Mouse (Mus musculus) ES-E14 (cell line): Measurements from ENCODE around the gene Taf4. TPM values are rescaled to one million over a fixed set of nuclear protein-coding genes. Genes with fewer than 3 reads are reported as not detected.
A peak's percentile ranks its signal among the peaks of the same experiment; 100 is the strongest.

Source experiments
- DNase-seq: peaks from one replicate; pipeline ENCODE4 v3.0.0-alpha.2; 2013; ENCODE audit warnings: low read depth, low spot score
- H3K27ac ChIP-seq: 2 replicates; pipeline ENCODE4 v1.5.1; 2012; ENCODE audit warnings: low read depth, mild to moderate bottlenecking, low read length, moderate library complexity, mixed read lengths; ENCODE audit not compliant: poor library complexity, insufficient read depth, severe bottlenecking
- H3K36me3 ChIP-seq: 2 replicates; pipeline ENCODE4 v1.6.1; 2012; ENCODE audit warnings: mild to moderate bottlenecking, low read length, moderate library complexity, mixed read lengths; ENCODE audit not compliant: control insufficient read depth, poor library complexity, insufficient read depth, severe bottlenecking
- H3K4me1 ChIP-seq, 2 experiments: fragments of 150-350 bp in 1 of 2; sonication (generic) in 1 of 2; 2 replicates each; pipeline ENCODE4 v1.6.1; 2012; ENCODE audit warnings: low read length in 2 of 2, mild to moderate bottlenecking in 1 of 2, mixed read lengths in 1 of 2; ENCODE audit not compliant: control insufficient read depth in 2 of 2, insufficient read depth in 2 of 2, poor library complexity in 1 of 2
- H3K4me3 ChIP-seq, 2 experiments: fragments of 150-350 bp in 1 of 2; sonication (generic) in 1 of 2; 2 replicates each; pipeline ENCODE4 v1.5.1; 2012; ENCODE audit warnings: low read length in 2 of 2, low read depth in 1 of 2, mild to moderate bottlenecking in 1 of 2, mixed read lengths in 1 of 2; ENCODE audit not compliant: insufficient read depth in 1 of 2, poor library complexity in 1 of 2, severe bottlenecking in 1 of 2
- H3K9ac ChIP-seq: 2 replicates; pipeline ENCODE4 v1.6.1; 2012; ENCODE audit warnings: low read depth, mild to moderate bottlenecking, low read length, mixed read lengths; ENCODE audit not compliant: poor library complexity, insufficient read depth, severe bottlenecking
- H3K9me3 ChIP-seq: fragments of 150-350 bp; sonication (generic); 2 replicates; pipeline ENCODE4 v1.6.1; 2012; ENCODE audit warnings: low read depth, mild to moderate bottlenecking, low read length; ENCODE audit not compliant: control insufficient read depth, insufficient read depth
- CHD2 ChIP-seq: IDR thresholded peaks from 2 replicates; pipeline ENCODE4 v1.6.1; 2014; ENCODE audit warnings: mild to moderate bottlenecking, low read depth, low read length, inconsistent platforms
- HCFC1 ChIP-seq: IDR thresholded peaks from 2 replicates; pipeline ENCODE4 v1.6.1; 2012; ENCODE audit warnings: low read length, inconsistent platforms, borderline replicate concordance; ENCODE audit not compliant: insufficient read depth
- MAFK ChIP-seq: IDR thresholded peaks from 2 replicates; pipeline ENCODE4 v1.6.1; 2014; ENCODE audit warnings: mild to moderate bottlenecking, low read depth, low read length, inconsistent platforms; ENCODE audit not compliant: insufficient read depth
- ZC3H11A ChIP-seq: IDR thresholded peaks from 2 replicates; pipeline ENCODE4 v1.6.1; 2012; ENCODE audit warnings: low read depth, mild to moderate bottlenecking, inconsistent platforms, low read length, borderline replicate concordance
- ZNF384 ChIP-seq: IDR thresholded peaks from 2 replicates; pipeline ENCODE4 v1.6.1; 2012; ENCODE audit warnings: low read depth, low read length, inconsistent platforms
- in situ Hi-C, 2 experiments: fragments of 600-800 bp; cut with MboI; formaldehyde crosslinking; loops; one replicate each; pipeline ENCODE4 v1.15.1; 2025; ENCODE audit warnings: low sequenced_read_pairs in 2 of 2, inconsistent platforms in 1 of 2; ENCODE audit not compliant: unreplicated experiment in 2 of 2
- total RNA-seq: library from RNA; depleted of rRNA; stranded (reverse); fragments of 300-350 nt; gene quantifications from 2 replicates; pipeline ENCODE4 v1.2.3, GENCODE M21; 2012

Gene Taf4
- total RNA-seq, 1 experiment = 19.0 TPM

DNA sequence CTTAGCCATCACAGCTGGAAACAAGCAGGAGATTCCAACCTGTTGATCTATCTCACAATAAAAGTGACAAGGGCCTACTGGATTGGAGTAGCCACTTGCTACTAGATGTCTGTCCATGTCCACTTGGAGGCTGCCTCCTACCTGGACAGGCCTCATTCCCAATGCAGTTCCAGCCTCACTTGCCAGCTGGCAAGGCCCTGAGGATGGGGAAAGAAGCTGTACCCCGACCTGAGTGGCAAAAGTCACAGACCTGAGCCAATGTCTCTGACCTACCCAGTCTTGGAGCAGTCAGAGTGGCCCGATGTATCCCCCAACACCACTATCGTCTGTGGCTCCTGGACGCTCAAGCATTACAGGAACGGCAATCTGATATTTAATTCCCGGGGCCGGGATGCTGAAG, 37.2 kb upstream of the Taf4 start:
- H3K4me1 ChIP-seq = peaks cover 0 to 9% of the 10 kb centered on the region in 2 experiments; a peak in 1 of 4 replicates
- in situ Hi-C loops = no loop called here
- no peak for DNase-seq
- H3K9ac ChIP-seq = no peak overlapping the region
- no peak overlapping the region for H3K27ac ChIP-seq
- no peaks in the 10 kb centered on the region for H3K9me3 ChIP-seq
- TF ChIP-seq CHD2 (no peak), ZNF384 (no peak), HCFC1 (no peak), ZC3H11A (no peak), MAFK (no peak)
- H3K4me3 ChIP-seq = no peak overlapping the region
- H3K36me3 ChIP-seq = no peaks in the 10 kb centered on the region

DNA sequence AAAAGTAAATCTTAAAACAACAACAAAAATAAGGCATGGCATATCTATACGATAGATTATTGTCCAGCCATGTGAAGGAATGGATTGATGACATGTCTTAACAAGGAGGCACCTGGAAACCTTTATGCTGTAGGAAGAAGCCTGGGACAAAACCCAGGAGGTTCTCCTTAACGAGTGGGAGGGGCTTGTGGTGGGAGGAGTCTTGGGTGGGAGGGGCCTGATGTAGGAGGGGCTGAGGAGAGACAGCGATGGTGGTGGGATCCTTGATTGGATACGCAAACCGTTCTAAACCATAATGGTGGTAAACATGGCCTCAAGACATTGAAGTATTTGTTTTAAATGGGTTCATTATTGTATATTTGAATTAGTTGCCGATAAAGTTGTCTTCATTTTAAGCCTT, 34.9 kb upstream of the Taf4 start:
- H3K27ac ChIP-seq = no peak overlapping the region

DNA sequence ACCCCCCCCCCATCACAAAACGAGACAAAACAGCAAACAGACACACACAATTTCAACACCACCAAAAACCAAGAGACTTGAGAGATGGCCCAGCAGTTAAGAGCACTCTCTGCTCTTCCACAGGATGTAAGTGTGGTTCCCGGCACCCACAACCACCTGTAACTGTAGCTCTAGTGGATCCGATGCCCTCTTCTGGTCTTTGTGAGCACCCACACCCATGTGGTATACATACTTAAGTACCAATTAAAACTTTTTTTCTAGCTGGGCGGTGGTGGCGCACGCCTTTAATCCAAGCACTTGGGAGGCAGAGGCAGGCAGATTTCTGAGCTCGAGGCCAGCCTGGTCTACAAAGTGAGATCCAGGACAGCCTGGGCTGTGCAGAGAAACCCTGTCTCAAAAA, 34.2 kb upstream of the Taf4 start:
- no peak overlapping the region for H3K27ac ChIP-seq
- DNase-seq = no peak
- in situ Hi-C loops = no loop called here
- no peaks in the 10 kb centered on the region for H3K9me3 ChIP-seq
- H3K9ac ChIP-seq = no peak overlapping the region
- TF ChIP-seq ZNF384 (peak; percentile 16; the same call in 1 of the 2 replicates), MAFK (no peak)
- H3K4me1 ChIP-seq = peaks cover 0 to 10% of the 10 kb centered on the region in 2 experiments; a peak in 1 of 4 replicates
- H3K4me3 ChIP-seq = no peak overlapping the region
- H3K36me3 ChIP-seq = no peaks in the 10 kb centered on the region

More for the DNA sequence above, 34.9 kb upstream of the Taf4 start:
- H3K4me1 ChIP-seq = peaks cover 0 to 6% of the 10 kb centered on the region in 2 experiments; a peak in 1 of 4 replicates
- in situ Hi-C loops = no loop called here
- no peaks in the 10 kb centered on the region for H3K9me3 ChIP-seq
- TF ChIP-seq ZC3H11A = no peak
- no peaks in the 10 kb centered on the region for H3K36me3 ChIP-seq
- DNase-seq = no peak
- H3K9ac ChIP-seq = no peak overlapping the region
- H3K4me3 ChIP-seq = no peak overlapping the region

DNA sequence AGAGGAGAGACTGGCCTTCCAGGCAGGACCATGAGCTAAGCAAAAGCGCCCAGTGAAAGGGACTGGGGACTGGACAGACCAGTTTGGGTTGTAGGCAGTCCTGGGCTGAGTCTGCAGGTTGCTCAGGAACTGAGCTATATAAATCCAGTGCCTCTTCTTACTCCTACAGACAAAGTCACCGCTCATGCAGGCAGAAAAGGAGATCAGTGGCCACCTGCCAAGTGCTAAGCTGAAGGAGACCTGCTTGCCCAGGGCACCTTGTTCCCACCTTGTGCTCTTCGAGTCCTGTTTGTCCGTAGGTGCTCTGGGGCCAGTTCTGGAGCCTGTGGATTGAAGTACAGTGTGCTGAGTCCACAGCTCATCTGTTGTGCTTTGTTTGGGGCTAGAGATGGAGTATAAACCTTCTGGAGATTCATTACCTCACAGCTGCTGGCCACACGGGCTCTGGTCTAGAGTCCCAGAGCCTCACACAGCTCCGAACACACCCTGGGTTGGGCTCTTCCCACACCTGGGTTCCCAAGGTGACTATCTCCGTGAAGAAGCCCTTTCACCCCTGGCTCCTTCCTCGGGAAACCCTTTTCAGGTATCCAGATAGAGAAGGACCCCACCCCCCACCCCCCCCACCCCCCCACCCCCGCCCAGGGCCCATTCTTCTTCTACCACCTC, 30.0 kb upstream of the Taf4 start:
- H3K9me3 ChIP-seq = no peaks in the 10 kb centered on the region

DNA sequence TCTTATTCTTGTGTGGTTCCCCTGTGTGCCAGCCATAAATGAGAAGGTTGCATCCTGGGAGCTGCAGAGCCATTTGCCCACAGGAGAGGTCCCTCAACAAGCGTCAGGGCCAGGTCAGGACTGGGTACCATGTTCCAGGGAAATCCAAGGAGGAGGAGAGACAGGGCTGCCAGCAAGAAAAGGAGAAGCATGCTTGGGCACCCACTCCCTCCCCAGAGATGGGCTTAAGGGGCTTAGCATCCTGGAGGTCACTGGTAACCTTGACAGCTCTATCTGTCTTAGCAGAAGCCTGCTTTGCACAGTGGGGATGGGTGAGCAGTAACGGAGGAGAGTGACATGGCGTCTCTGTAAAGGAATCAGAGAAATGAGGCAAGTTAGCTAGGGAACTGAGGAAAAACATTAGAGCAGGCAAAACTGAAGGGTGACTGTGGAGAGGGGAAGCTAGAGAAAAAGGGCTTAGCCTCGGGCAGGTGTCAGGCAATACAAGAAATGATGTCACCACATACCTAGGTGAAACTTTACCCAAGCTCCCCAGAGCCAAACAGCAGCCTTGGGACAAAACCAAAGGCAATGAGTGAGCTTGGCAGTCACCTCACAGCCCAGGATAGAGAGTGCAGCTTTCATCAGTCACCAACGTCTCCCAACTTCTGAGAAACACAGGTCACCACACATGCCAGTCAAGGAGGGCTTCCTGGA, 29.4 kb upstream of the Taf4 start:
- Histone ChIP-seq H3K4me3 (no peak overlapping the region), H3K4me1 (peaks cover 0 to 9% of the 10 kb centered on the region in 2 experiments; a peak in 1 of 4 replicates), H3K36me3 (no peaks in the 10 kb centered on the region), H3K9ac (no peak overlapping the region), H3K9me3 (no peaks in the 10 kb centered on the region), H3K27ac (no peak overlapping the region)
- DNase-seq = no peak
- TF ChIP-seq CHD2 = no peak
- no peak for TF ChIP-seq ZC3H11A
- no peak for TF ChIP-seq ZNF384
- no peak for TF ChIP-seq MAFK
- TF ChIP-seq HCFC1 = no peak
- in situ Hi-C loops = no loop called here

More for the DNA sequence above, 30.0 kb upstream of the Taf4 start:
- in situ Hi-C loops = no loop called here
- DNase-seq = no peak
- TF ChIP-seq HCFC1 = no peak
- H3K4me1 ChIP-seq = peaks cover 0 to 9% of the 10 kb centered on the region in 2 experiments; a peak in 1 of 4 replicates
- no peak overlapping the region for H3K9ac ChIP-seq
- no peaks in the 10 kb centered on the region for H3K36me3 ChIP-seq
- H3K4me3 ChIP-seq = no peak overlapping the region
- no peak overlapping the region for H3K27ac ChIP-seq
